Mouse (Mus musculus): Measurements from ENCODE around the gene Hikeshi.

Gene Hikeshi

DNA sequence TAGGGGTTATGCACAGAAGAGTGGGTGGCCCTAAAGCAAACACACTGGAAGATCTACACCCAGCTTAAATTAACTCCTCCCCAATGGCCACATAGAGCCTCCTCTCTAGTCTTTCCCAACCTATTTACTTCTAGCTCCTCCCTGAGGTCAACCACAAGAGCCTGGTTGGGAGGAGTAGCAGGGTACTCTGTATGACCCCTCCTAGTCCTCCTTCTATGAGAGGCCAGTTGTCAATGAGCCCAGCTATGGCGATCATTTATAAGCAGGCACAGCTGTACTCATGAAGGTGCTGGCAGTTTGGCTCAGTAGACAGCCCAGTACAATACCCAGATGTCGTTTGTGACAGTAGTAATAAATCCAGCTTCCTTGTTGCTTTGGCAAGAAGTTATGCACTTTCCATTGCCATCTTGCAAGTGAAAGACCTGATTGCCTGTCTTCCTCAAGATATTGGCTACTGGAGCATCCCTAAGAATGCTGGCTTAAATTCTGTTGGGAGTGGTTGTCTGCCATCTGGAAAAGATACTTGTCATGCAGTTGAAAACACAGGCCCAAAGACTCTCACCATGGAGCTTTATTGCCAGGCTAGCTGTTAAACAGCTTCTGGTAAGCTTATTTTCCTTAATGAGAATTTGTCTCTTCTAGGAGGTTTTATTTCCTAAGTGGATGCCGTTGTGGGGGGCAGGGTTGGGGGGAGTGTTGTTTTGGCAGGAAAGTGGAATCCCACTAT is 27.4 kb downstream of the Hikeshi start:
- no peak for DNase-seq (ENCODE audit: low read depth, low spot score)

GRCm38 (mm10) chr7:89912356-89912755 is 28.6 kb downstream of the Hikeshi start:
- peak; percentile 60 for DNase-seq (ENCODE audit: low read depth, low spot score)

DNA sequence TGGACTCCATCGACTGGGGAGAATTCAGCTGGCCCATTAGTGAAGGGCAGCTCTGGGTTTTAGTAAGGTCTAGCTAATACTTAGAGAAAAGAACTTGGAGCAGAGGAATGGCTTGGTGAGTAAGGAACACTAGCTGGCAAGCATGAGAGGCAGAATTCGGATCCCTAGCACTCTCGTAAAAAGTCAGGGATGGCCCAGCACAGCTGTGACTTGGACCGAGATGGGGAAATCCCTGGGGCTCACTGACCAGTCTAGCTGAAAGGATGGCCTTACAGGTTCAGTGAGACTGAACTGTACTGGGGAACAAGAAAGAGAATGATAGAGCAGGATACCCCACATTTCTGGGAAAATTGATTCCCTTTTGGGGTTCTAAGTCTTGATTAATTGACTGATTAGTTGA is 31.3 kb downstream of the Hikeshi start:
- no peak for DNase-seq (ENCODE audit: low read depth, low spot score)

GRCm38 (mm10) chr7:89908899-89909621 is 31.9 kb downstream of the Hikeshi start:
- no peak for DNase-seq (ENCODE audit: low read depth, low spot score)

DNA sequence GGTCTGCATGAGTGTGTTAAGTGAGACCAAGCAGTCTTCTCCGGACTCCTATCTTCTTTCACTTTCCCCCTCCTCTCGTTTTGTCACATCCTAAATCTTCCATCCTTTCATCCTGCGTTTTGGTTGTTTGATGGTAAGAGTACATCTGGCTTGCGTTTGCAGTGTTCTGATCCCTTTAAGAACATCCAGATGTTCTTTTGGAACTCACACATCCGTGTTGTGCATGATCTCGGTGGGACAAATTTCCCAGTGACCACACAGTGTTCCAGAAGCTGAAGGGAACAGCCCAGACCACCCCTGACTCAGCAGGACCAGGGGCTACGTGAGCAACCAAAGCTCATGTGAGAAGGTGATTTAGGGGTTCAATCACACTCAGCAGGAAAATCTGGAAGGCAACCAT is 32.6 kb downstream of the Hikeshi start:
- no peak for DNase-seq (ENCODE audit: low read depth, low spot score)

- peak; percentile 91 for DNase-seq (ENCODE audit: low read depth, low spot score)
These were observed 33.1 kb downstream of the Hikeshi start for GRCm38 (mm10) chr7:89907950-89908349.

- no peak for DNase-seq (ENCODE audit: low read depth, low spot score)
These were observed 37.3 kb downstream of the Hikeshi start, which contains the start of gene Ccdc81 for GRCm38 (mm10) chr7:89903442-89904343. Gene Ccdc81 (minus strand): TSS chr7:89903629.

DNA sequence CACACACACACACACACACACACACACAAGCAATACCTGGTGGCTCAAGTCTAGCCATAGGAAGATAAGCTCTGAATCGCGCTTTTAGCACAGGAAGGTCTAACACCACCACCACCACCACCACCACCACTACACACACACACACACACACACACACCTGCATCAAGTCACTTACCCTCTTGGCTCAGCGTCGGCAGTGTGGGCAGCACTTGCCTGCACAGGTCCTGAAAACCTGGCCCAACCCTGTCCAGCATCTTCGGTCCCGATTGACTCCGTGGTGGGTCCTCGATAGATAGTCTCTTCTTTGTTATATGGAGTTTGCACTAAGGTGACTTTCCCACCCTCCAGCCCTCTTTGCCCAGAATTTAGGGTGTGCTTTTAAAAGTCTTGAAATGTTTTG is 38.0 kb downstream of the Hikeshi start:
- no peak for DNase-seq (ENCODE audit: low read depth, low spot score)

DNA sequence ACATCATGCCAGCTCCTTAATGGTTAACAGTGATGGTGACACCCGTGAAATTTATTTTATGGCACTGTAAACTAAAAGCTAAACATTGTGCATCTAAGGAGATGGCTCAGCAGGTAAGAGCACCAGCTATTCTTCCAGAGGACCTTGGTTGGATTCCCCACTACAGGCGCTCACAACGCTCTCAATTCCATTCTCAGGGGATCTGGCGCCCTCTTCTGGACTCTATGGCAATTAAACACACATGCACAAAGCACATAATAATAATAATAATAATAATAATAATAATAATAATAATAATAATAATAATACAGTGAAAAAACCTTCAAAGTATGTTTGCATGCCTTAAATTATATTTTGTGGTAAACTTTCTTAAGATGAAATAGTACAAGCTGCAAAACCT is 49.1 kb downstream of the Hikeshi start:
- no peak for DNase-seq (ENCODE audit: low read depth, low spot score)

DNA sequence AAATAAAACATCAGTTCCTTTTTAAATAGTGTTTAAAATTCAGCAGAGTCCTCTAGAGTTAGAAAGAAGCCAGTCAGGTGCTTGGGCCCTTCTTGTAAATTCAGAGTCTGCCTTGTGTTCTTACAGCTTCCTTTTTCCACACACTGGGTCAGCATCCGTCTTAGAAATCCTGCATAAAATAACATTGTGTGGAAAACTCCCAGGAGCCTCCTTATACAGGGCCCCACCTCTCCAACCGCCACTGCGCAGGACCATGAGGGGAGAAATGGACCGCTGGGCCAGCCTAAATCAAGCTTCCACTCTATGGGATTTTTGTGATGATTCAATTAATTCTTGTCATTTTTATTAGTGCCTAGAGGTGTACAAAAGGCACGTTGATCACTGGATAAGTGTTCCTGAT is 49.6 kb downstream of the Hikeshi start:
- DNase-seq (ENCODE audit: low read depth, low spot score), result no peak

DNA sequence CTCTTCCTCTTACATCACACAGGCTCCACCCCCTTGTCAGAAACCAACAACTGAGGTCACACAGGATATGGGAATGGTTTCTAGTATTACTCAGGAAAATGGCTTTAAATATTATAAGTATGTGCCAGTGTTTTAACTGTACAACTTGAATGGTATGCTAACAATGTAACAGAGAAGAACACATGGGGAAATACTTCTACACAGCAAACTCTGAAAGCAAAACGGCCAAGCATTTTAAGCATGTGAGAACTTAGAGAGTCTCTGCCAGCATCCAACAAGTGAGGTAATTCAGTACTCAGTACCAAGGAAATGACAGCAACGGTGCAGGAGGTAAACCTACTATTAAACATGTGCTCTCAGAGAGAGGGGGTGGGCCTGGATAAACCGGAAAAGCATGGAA is 56.5 kb downstream of the Hikeshi start:
- DNase-seq (ENCODE audit: low read depth, low spot score), result no peak

- DNase-seq (ENCODE audit: low read depth, low spot score), result no peak
These were observed 61.3 kb downstream of the Hikeshi start for GRCm38 (mm10) chr7:89879686-89880085.

All from brain, adult 2 months (tissue).